Mouse (Mus musculus) cortical plate, adult 2 months (tissue): ENCODE data around the gene Haus7. TPM values are rescaled to one million over a fixed set of nuclear protein-coding genes. Genes with fewer than 3 reads are reported as not detected.
"Not testable (repeated sequence)": the region's sequence is repeated elsewhere in the genome, so short reads cannot be mapped to it uniquely, and the experiment has no call there.

Experiments
- H3K27ac ChIP-seq: fragments of 200-500 bp; 2 replicates; pipeline ENCODE4 v1.5.1; 2012; ENCODE audit warnings: low read length, control low read depth, inconsistent platforms; ENCODE audit not compliant: insufficient read depth
- H3K4me1 ChIP-seq: fragments of 200-500 bp; 2 replicates; pipeline ENCODE4 v1.6.1; 2011; ENCODE audit warnings: low read length; ENCODE audit not compliant: control insufficient read depth, insufficient read depth
- H3K4me3 ChIP-seq: fragments of 200-500 bp; 2 replicates; pipeline ENCODE4 v1.5.1; 2011; ENCODE audit warnings: mild to moderate bottlenecking, low read length, control low read depth; ENCODE audit not compliant: insufficient read depth
- CTCF ChIP-seq: fragments of 200-500 bp; IDR thresholded peaks from 2 replicates; pipeline ENCODE4 v1.5.1; 2011; ENCODE audit warnings: mild to moderate bottlenecking, control low read depth, low read length; ENCODE audit not compliant: insufficient read depth; ENCODE audit errors: extremely low read depth
- POLR2A ChIP-seq: fragments of 200-500 bp; IDR thresholded peaks from 2 replicates; pipeline ENCODE4 v1.6.1; 2011; ENCODE audit warnings: mild to moderate bottlenecking, low read length, control low read depth; ENCODE audit not compliant: insufficient read depth; ENCODE audit errors: extremely low read depth
- polyA plus RNA-seq: library from polyadenylated mRNA; depleted of rRNA; stranded (reverse); fragments of >200 nt; gene quantifications from 2 replicates; pipeline ENCODE4 v1.2.3, GENCODE M21; 2012; rRNA removed

The Haus7 gene
- polyA plus RNA-seq = 9.8 and 10.2 TPM in 2 replicates

GRCm38 (mm10) chrX:73458877-73459392, at the start of gene Haus7:
Gene Haus7, minus strand, starts transcription at chrX:73459044.
- TF ChIP-seq CTCF (peak; percentile 42), POLR2A (no peak)
- H3K4me1 ChIP-seq = no peaks in the 10 kb centered on the region
- peak within 1 kb of the TSS; percentile 54 for H3K4me3 ChIP-seq
- no peak within 1 kb of the TSS for H3K27ac ChIP-seq

- Histone ChIP-seq H3K27ac (no peak overlapping the region), H3K4me3 (no peak overlapping the region), H3K4me1 (peaks cover 2% of the 10 kb centered on the region; the same call in 1 of the 2 replicates)
- TF ChIP-seq POLR2A = no peak
- TF ChIP-seq CTCF = no peak
Measured at GRCm38 (mm10) chrX:73506577-73506976, 47.7 kb upstream of the Haus7 start.

GRCm38 (mm10) chrX:73505130-73505735, 46.4 kb upstream of the Haus7 start:
- H3K4me1 ChIP-seq = peaks cover 2% of the 10 kb centered on the region; the same call in 1 of the 2 replicates
- no peak for TF ChIP-seq CTCF
- no peak for TF ChIP-seq POLR2A
- H3K4me3 ChIP-seq = no peak overlapping the region
- no peak overlapping the region for H3K27ac ChIP-seq

GRCm38 (mm10) chrX:73496746-73497145, 37.9 kb upstream of the Haus7 start:
- Histone ChIP-seq H3K27ac (no peak overlapping the region), H3K4me1 (no peaks in the 10 kb centered on the region), H3K4me3 (no peak overlapping the region)
- TF ChIP-seq POLR2A (no peak), CTCF (no peak)

- peak; percentile 74 for TF ChIP-seq CTCF
- not testable (repeated sequence) for H3K4me3 ChIP-seq, H3K27ac ChIP-seq, H3K4me1 ChIP-seq
Measured at GRCm38 (mm10) chrX:73493567-73493966, 34.7 kb upstream of the Haus7 start.

GRCm38 (mm10) chrX:73490804-73491203, 32.0 kb upstream of the Haus7 start:
- TF ChIP-seq CTCF (no peak), POLR2A (no peak)
- H3K27ac ChIP-seq = no peak overlapping the region
- H3K4me1 ChIP-seq = no peaks in the 10 kb centered on the region; the same call in 1 of the 2 replicates
- no peak overlapping the region for H3K4me3 ChIP-seq

- no peak for TF ChIP-seq POLR2A
- TF ChIP-seq CTCF = no peak
- Histone ChIP-seq H3K4me3 (no peak overlapping the region), H3K27ac (no peak overlapping the region), H3K4me1 (no peaks in the 10 kb centered on the region; the same call in 1 of the 2 replicates)
Measured at GRCm38 (mm10) chrX:73490186-73490585, 31.3 kb upstream of the Haus7 start.

- no peak overlapping the region for H3K4me3 ChIP-seq
- no peak overlapping the region for H3K27ac ChIP-seq
- H3K4me1 ChIP-seq = no peaks in the 10 kb centered on the region; the same call in 1 of the 2 replicates
- TF ChIP-seq POLR2A (no peak), CTCF (no peak)
Measured at GRCm38 (mm10) chrX:73486920-73487319, 28.1 kb upstream of the Haus7 start.

GRCm38 (mm10) chrX:73484870-73485269, 26.0 kb upstream of the Haus7 start:
- Histone ChIP-seq H3K4me3 (no peak overlapping the region), H3K4me1 (no peaks in the 10 kb centered on the region; the same call in 1 of the 2 replicates), H3K27ac (no peak overlapping the region)
- TF ChIP-seq CTCF = no peak
- no peak for TF ChIP-seq POLR2A

- Histone ChIP-seq H3K4me1 (no peaks in the 10 kb centered on the region; the same call in 1 of the 2 replicates), H3K27ac (no peak overlapping the region), H3K4me3 (0 out of 2 replicates have a peak overlapping the region, but pooled peaks have one; percentile 10)
- TF ChIP-seq CTCF = no peak
- TF ChIP-seq POLR2A = no peak
Measured at GRCm38 (mm10) chrX:73484076-73484475, 25.2 kb upstream of the Haus7 start.

- Histone ChIP-seq H3K4me1 (no peaks in the 10 kb centered on the region; the same call in 1 of the 2 replicates), H3K27ac (no peak within 1 kb of the TSS), H3K4me3 (0 out of 2 replicates have a peak within 1 kb of the TSS, but pooled peaks have one; percentile 10)
- TF ChIP-seq CTCF = no peak
- TF ChIP-seq POLR2A = no peak
Measured at GRCm38 (mm10) chrX:73483484-73483810, 24.6 kb upstream of the Haus7 start, which contains the start of gene Bgn. Gene Bgn, plus strand, starts transcription at chrX:73483602.
